Mouse (Mus musculus): ENCODE results near the gene Bace2. TPM values are rescaled to one million over a fixed set of nuclear protein-coding genes. Genes with fewer than 3 reads are reported as not detected.

Bace2 gene
- polyA plus RNA-seq, 1 experiment from 2014 or later, result 82.0 TPM

- WGBS, result 78% methylated on average over 3 of the region's 3 CpGs
- H3K9me3 ChIP-seq (ENCODE audit: control insufficient read depth, low read length), result no peaks in the 10 kb centered on the region
- H3K27ac ChIP-seq (replicated peaks in 1 of 2; ENCODE audit: control insufficient read depth in 1 of 2, insufficient read depth in 1 of 2, low read depth in 2 of 2, low read length in 2 of 2), result no peak overlapping the region
- no peak for ATAC-seq (ENCODE audit: insufficient number of reproducible peaks, insufficient read depth, low FRiP score, low read depth)
- H3K4me3 ChIP-seq (ENCODE audit: control insufficient read depth in 1 of 2, insufficient read depth in 1 of 2, low read depth in 1 of 2, low read length in 2 of 2), result no peak overlapping the region
- H3K9ac ChIP-seq (ENCODE audit: low read length), result no peak overlapping the region
- H3K4me2 ChIP-seq (ENCODE audit: low read length), result no peak overlapping the region
- H3K36me3 ChIP-seq (ENCODE audit: control insufficient read depth, insufficient read depth, low read length), result no peaks in the 10 kb centered on the region
- no peaks in the 10 kb centered on the region for H3K27me3 ChIP-seq (ENCODE audit: control insufficient read depth, insufficient read depth, low read length)
- H3K4me1 ChIP-seq (ENCODE audit: control insufficient read depth in 2 of 2, insufficient read depth in 2 of 2, low read length in 2 of 2), result no peaks in the 10 kb centered on the region
These were observed 71.5 kb downstream of the Bace2 start for GRCm38 (mm10) chr16:97428026-97428425.

GRCm38 (mm10) chr16:97430091-97430490 lies 73.5 kb downstream of the Bace2 start:
- Histone ChIP-seq H3K4me1 (ENCODE audit: control insufficient read depth in 2 of 2, insufficient read depth in 2 of 2, low read length in 2 of 2) (no peaks in the 10 kb centered on the region), H3K27me3 (ENCODE audit: control insufficient read depth, insufficient read depth, low read length) (no peaks in the 10 kb centered on the region), H3K9me3 (ENCODE audit: control insufficient read depth, low read length) (no peaks in the 10 kb centered on the region), H3K27ac (replicated peaks in 1 of 2; ENCODE audit: control insufficient read depth in 1 of 2, insufficient read depth in 1 of 2, low read depth in 2 of 2, low read length in 2 of 2) (no peak overlapping the region), H3K9ac (ENCODE audit: low read length) (no peak overlapping the region), H3K36me3 (ENCODE audit: control insufficient read depth, insufficient read depth, low read length) (0 out of 2 replicates have a peak, but pooled peaks cover 3% of the 10 kb centered on the region), H3K4me3 (ENCODE audit: control insufficient read depth in 1 of 2, insufficient read depth in 1 of 2, low read depth in 1 of 2, low read length in 2 of 2) (no peak overlapping the region), H3K4me2 (ENCODE audit: low read length) (no peak overlapping the region)
- ATAC-seq (ENCODE audit: insufficient number of reproducible peaks, insufficient read depth, low FRiP score, low read depth), result no peak
- WGBS, result 79% methylated on average over 4 of the region's 4 CpGs

- peak; percentile 38; the same call in 1 of the 2 replicates for ATAC-seq (ENCODE audit: insufficient number of reproducible peaks, insufficient read depth, low FRiP score, low read depth)
- H3K27me3 ChIP-seq (ENCODE audit: control insufficient read depth, insufficient read depth, low read length), result no peaks in the 10 kb centered on the region
These were observed 74.8 kb downstream of the Bace2 start for GRCm38 (mm10) chr16:97431328-97431727.

GRCm38 (mm10) chr16:97434206-97434605 lies 77.7 kb downstream of the Bace2 start:
- no peaks in the 10 kb centered on the region for H3K27me3 ChIP-seq (ENCODE audit: control insufficient read depth, insufficient read depth, low read length)
- H3K4me1 ChIP-seq (ENCODE audit: control insufficient read depth in 2 of 2, insufficient read depth in 2 of 2, low read length in 2 of 2), result no peaks in the 10 kb centered on the region
- no peak overlapping the region for H3K4me2 ChIP-seq (ENCODE audit: low read length)
- no peak overlapping the region for H3K9ac ChIP-seq (ENCODE audit: low read length)
- no peaks in the 10 kb centered on the region for H3K9me3 ChIP-seq (ENCODE audit: control insufficient read depth, low read length)
- WGBS, result 88% methylated on average over 2 of the region's 2 CpGs
- 0 out of 2 replicates have a peak, but pooled peaks cover 3% of the 10 kb centered on the region for H3K36me3 ChIP-seq (ENCODE audit: control insufficient read depth, insufficient read depth, low read length)
- H3K27ac ChIP-seq (replicated peaks in 1 of 2; ENCODE audit: control insufficient read depth in 1 of 2, insufficient read depth in 1 of 2, low read depth in 2 of 2, low read length in 2 of 2), result no peak overlapping the region
- H3K4me3 ChIP-seq (ENCODE audit: control insufficient read depth in 1 of 2, insufficient read depth in 1 of 2, low read depth in 1 of 2, low read length in 2 of 2), result no peak overlapping the region
- ATAC-seq (ENCODE audit: insufficient number of reproducible peaks, insufficient read depth, low FRiP score, low read depth), result no peak

More at GRCm38 (mm10) chr16:97431328-97431727, 74.8 kb downstream of the Bace2 start:
- 49% methylated on average over 4 of the region's 4 CpGs for WGBS
- Histone ChIP-seq H3K4me2 (ENCODE audit: low read length) (no peak overlapping the region), H3K9me3 (ENCODE audit: control insufficient read depth, low read length) (no peaks in the 10 kb centered on the region), H3K4me3 (ENCODE audit: control insufficient read depth in 1 of 2, insufficient read depth in 1 of 2, low read depth in 1 of 2, low read length in 2 of 2) (no peak overlapping the region), H3K27ac (replicated peaks in 1 of 2; ENCODE audit: control insufficient read depth in 1 of 2, insufficient read depth in 1 of 2, low read depth in 2 of 2, low read length in 2 of 2) (no peak overlapping the region), H3K36me3 (ENCODE audit: control insufficient read depth, insufficient read depth, low read length) (0 out of 2 replicates have a peak, but pooled peaks cover 3% of the 10 kb centered on the region), H3K9ac (ENCODE audit: low read length) (no peak overlapping the region), H3K4me1 (ENCODE audit: control insufficient read depth in 2 of 2, insufficient read depth in 2 of 2, low read length in 2 of 2) (no peaks in the 10 kb centered on the region)

GRCm38 (mm10) chr16:97437448-97438056 lies 81.0 kb downstream of the Bace2 start:
- 42% methylated on average over 1 of the region's 1 CpGs for WGBS
- no peaks in the 10 kb centered on the region for H3K9me3 ChIP-seq (ENCODE audit: control insufficient read depth, low read length)
- no peak for ATAC-seq (ENCODE audit: insufficient number of reproducible peaks, insufficient read depth, low FRiP score, low read depth)
- no peak overlapping the region for H3K4me2 ChIP-seq (ENCODE audit: low read length)
- no peaks in the 10 kb centered on the region for H3K4me1 ChIP-seq (ENCODE audit: control insufficient read depth in 2 of 2, insufficient read depth in 2 of 2, low read length in 2 of 2)
- H3K27me3 ChIP-seq (ENCODE audit: control insufficient read depth, insufficient read depth, low read length), result no peaks in the 10 kb centered on the region
- H3K9ac ChIP-seq (ENCODE audit: low read length), result no peak overlapping the region
- H3K27ac ChIP-seq (replicated peaks in 1 of 2; ENCODE audit: control insufficient read depth in 1 of 2, insufficient read depth in 1 of 2, low read depth in 2 of 2, low read length in 2 of 2), result no peak overlapping the region
- H3K36me3 ChIP-seq (ENCODE audit: control insufficient read depth, insufficient read depth, low read length), result 0 out of 2 replicates have a peak, but pooled peaks cover 3% of the 10 kb centered on the region
- no peak overlapping the region for H3K4me3 ChIP-seq (ENCODE audit: control insufficient read depth in 1 of 2, insufficient read depth in 1 of 2, low read depth in 1 of 2, low read length in 2 of 2)

GRCm38 (mm10) chr16:97438191-97438590 lies 81.6 kb downstream of the Bace2 start:
- Histone ChIP-seq H3K36me3 (ENCODE audit: control insufficient read depth, insufficient read depth, low read length) (0 out of 2 replicates have a peak, but pooled peaks cover 3% of the 10 kb centered on the region), H3K9me3 (ENCODE audit: control insufficient read depth, low read length) (no peaks in the 10 kb centered on the region), H3K9ac (ENCODE audit: low read length) (no peak overlapping the region), H3K4me3 (ENCODE audit: control insufficient read depth in 1 of 2, insufficient read depth in 1 of 2, low read depth in 1 of 2, low read length in 2 of 2) (no peak overlapping the region), H3K27me3 (ENCODE audit: control insufficient read depth, insufficient read depth, low read length) (no peaks in the 10 kb centered on the region), H3K27ac (replicated peaks in 1 of 2; ENCODE audit: control insufficient read depth in 1 of 2, insufficient read depth in 1 of 2, low read depth in 2 of 2, low read length in 2 of 2) (no peak overlapping the region), H3K4me1 (ENCODE audit: control insufficient read depth in 2 of 2, insufficient read depth in 2 of 2, low read length in 2 of 2) (no peaks in the 10 kb centered on the region), H3K4me2 (ENCODE audit: low read length) (no peak overlapping the region)
- WGBS, result 56% methylated on average over 3 of the region's 3 CpGs
- ATAC-seq (ENCODE audit: insufficient number of reproducible peaks, insufficient read depth, low FRiP score, low read depth), result no peak

- no peak overlapping the region for H3K4me2 ChIP-seq (ENCODE audit: low read length)
- no peaks in the 10 kb centered on the region for H3K9me3 ChIP-seq (ENCODE audit: control insufficient read depth, low read length)
- no peak overlapping the region for H3K9ac ChIP-seq (ENCODE audit: low read length)
- no peaks in the 10 kb centered on the region for H3K4me1 ChIP-seq (ENCODE audit: control insufficient read depth in 2 of 2, insufficient read depth in 2 of 2, low read length in 2 of 2)
- H3K27me3 ChIP-seq (ENCODE audit: control insufficient read depth, insufficient read depth, low read length), result no peaks in the 10 kb centered on the region
- ATAC-seq (ENCODE audit: insufficient number of reproducible peaks, insufficient read depth, low FRiP score, low read depth), result no peak
- WGBS, result 66% methylated on average over 9 of the region's 9 CpGs
- no peak overlapping the region for H3K4me3 ChIP-seq (ENCODE audit: control insufficient read depth in 1 of 2, insufficient read depth in 1 of 2, low read depth in 1 of 2, low read length in 2 of 2)
- H3K27ac ChIP-seq (replicated peaks in 1 of 2; ENCODE audit: control insufficient read depth in 1 of 2, insufficient read depth in 1 of 2, low read depth in 2 of 2, low read length in 2 of 2), result no peak overlapping the region
- no peaks in the 10 kb centered on the region for H3K36me3 ChIP-seq (ENCODE audit: control insufficient read depth, insufficient read depth, low read length)
These were observed 85.4 kb downstream of the Bace2 start for GRCm38 (mm10) chr16:97441967-97442366.
